Mouse (Mus musculus): ENCODE results near the gene Rsph1. TPM values are rescaled to one million over a fixed set of nuclear protein-coding genes. Genes with fewer than 3 reads are reported as not detected.

Gene Rsph1
- polyA plus RNA-seq, 1 experiment from 2014 or later = 0.88 TPM

DNA sequence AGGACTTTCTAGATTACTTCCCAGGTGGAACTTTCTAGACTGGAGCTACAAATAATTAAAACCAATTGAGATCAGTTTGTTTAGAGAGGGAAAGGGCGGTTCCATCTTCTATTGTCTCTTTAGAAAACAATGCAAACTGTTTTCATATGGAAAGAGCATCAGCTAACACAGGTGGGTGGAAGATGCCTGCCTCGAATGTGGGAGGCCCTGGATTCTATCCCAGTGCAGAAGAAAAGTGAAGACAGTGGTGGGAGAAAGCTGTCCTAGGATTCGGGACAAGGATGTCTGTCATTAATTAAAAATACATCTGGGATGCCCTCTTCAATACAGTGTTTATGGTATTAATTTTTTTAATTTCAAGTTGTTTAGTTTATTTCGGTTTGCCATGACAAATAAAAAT, 10.0 kb downstream of the Rsph1 start:
- Histone ChIP-seq H3K9me3 (ENCODE audit: control insufficient read depth, low read length) (no peaks in the 10 kb centered on the region), H3K4me2 (no peak overlapping the region), H3K36me3 (ENCODE audit: control insufficient read depth, insufficient read depth, low read length) (no peaks in the 10 kb centered on the region), H3K27me3 (replicated peaks; ENCODE audit: control insufficient read depth, insufficient read depth, low read length) (no peaks in the 10 kb centered on the region), H3K9ac (ENCODE audit: low read depth, low read length) (no peak overlapping the region), H3K4me1 (replicated peaks; ENCODE audit: control insufficient read depth, insufficient read depth, low read length) (0 out of 2 replicates have a peak, but pooled peaks cover 2% of the 10 kb centered on the region), H3K27ac (ENCODE audit: low read depth, low read length) (no peak overlapping the region), H3K4me3 (ENCODE audit: low read depth, low read length) (no peak overlapping the region)
- WGBS = 71% methylated on average over 4 of the region's 4 CpGs
- ATAC-seq (replicated peaks; ENCODE audit: low FRiP score) = no peak
- no peak for DNase-seq (ENCODE audit: low spot score)

DNA sequence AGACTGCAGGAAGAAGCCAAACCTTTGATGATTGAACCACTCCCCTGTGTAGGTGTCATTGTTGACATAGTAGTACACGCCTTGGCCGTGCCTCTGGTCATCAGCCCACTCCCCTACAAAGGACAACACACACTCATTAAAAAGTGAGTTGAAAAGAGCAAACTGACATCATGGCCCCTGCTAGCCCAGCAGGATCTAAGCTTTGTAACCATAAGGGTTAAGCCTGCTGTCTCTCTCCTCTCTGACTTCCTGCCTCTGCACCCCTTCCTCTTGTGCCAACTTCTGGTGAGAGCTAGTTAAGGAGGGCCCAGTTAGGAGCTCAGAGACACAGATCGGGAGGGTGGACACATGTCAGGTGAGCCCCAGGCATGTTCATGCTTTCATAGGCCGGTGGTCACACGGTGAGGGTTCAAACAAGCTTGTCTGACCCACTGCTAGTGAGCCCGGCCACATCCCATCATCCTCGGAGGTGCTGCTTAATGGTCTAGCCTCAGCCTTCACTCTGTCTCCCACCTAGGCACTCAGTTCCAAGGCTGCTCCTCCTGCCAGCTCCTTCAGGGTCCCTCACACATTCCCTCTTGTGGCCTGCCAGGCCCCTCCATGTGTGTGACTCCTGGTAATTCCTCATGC, 10.7 kb downstream of the Rsph1 start:
- no peak for DNase-seq (ENCODE audit: low spot score)
- Histone ChIP-seq H3K4me1 (replicated peaks; ENCODE audit: control insufficient read depth, insufficient read depth, low read length) (0 out of 2 replicates have a peak, but pooled peaks cover 2% of the 10 kb centered on the region), H3K27me3 (replicated peaks; ENCODE audit: control insufficient read depth, insufficient read depth, low read length) (no peaks in the 10 kb centered on the region), H3K36me3 (ENCODE audit: control insufficient read depth, insufficient read depth, low read length) (no peaks in the 10 kb centered on the region), H3K9ac (ENCODE audit: low read depth, low read length) (no peak overlapping the region), H3K27ac (ENCODE audit: low read depth, low read length) (no peak overlapping the region), H3K9me3 (ENCODE audit: control insufficient read depth, low read length) (no peaks in the 10 kb centered on the region), H3K4me2 (no peak overlapping the region), H3K4me3 (ENCODE audit: low read depth, low read length) (no peak overlapping the region)
- ATAC-seq (replicated peaks; ENCODE audit: low FRiP score) = no peak
- WGBS = 75% methylated on average over 7 of the region's 7 CpGs

DNA sequence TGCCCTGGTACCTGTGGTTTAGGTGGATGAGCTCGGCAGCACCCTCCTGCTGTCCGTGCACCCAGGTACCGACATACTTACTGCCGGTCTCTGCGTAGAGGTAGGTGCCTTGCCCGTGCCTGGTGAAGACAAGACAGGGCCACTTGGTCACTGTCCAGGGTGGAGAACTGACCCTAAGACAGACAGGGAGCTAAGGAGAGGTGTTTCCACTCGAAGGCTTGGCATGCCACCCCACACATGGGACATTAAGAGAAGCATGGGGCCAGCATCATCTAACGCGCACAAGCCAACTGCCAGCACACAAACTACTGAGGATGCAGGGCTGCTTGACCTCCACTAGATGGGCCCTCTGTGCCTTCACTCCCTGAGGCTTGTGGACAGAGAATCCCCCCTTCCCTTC, 11.4 kb downstream of the Rsph1 start:
- H3K27ac ChIP-seq (ENCODE audit: low read depth, low read length) = no peak overlapping the region
- H3K27me3 ChIP-seq (replicated peaks; ENCODE audit: control insufficient read depth, insufficient read depth, low read length) = no peaks in the 10 kb centered on the region
- DNase-seq (ENCODE audit: low spot score) (no peak), ATAC-seq (replicated peaks; ENCODE audit: low FRiP score) (no peak)
- H3K4me1 ChIP-seq (replicated peaks; ENCODE audit: control insufficient read depth, insufficient read depth, low read length) = 0 out of 2 replicates have a peak, but pooled peaks cover 2% of the 10 kb centered on the region
- whole genome bisulfite sequencing = 86% methylated on average over 9 of the region's 9 CpGs
- no peak overlapping the region for H3K4me2 ChIP-seq
- no peaks in the 10 kb centered on the region for H3K36me3 ChIP-seq (ENCODE audit: control insufficient read depth, insufficient read depth, low read length)
- H3K4me3 ChIP-seq (ENCODE audit: low read depth, low read length) = no peak overlapping the region
- H3K9ac ChIP-seq (ENCODE audit: low read depth, low read length) = no peak overlapping the region
- H3K9me3 ChIP-seq (ENCODE audit: control insufficient read depth, low read length) = no peaks in the 10 kb centered on the region

DNA sequence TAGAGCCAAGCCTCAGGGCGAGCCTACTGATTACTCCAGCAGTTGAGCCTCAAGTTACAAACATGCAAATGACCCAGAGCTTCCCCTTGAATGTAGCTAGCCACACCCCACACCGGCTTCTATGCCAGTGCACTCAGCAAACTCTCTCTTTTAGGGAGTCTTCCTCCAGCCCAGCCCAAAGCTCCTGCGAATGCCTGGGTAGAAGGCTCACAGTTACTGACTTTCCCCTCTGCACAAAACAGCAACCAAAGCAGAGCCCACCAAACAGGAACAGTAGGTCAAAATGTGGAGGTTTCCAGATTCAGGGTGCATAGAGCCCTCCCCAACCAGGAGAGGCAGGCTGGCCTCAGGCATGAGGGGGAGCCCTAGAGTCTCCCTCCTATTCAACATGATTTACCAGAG, 12.0 kb downstream of the Rsph1 start:
- WGBS = 30% methylated on average over 3 of the region's 3 CpGs
- H3K4me2 ChIP-seq = no peak overlapping the region
- no peaks in the 10 kb centered on the region for H3K36me3 ChIP-seq (ENCODE audit: control insufficient read depth, insufficient read depth, low read length)
- no peaks in the 10 kb centered on the region for H3K9me3 ChIP-seq (ENCODE audit: control insufficient read depth, low read length)
- H3K4me3 ChIP-seq (ENCODE audit: low read depth, low read length) = no peak overlapping the region
- no peak overlapping the region for H3K27ac ChIP-seq (ENCODE audit: low read depth, low read length)
- 0 out of 2 replicates have a peak, but pooled peaks cover 2% of the 10 kb centered on the region for H3K4me1 ChIP-seq (replicated peaks; ENCODE audit: control insufficient read depth, insufficient read depth, low read length)
- no peak for DNase-seq (ENCODE audit: low spot score)
- no peak for ATAC-seq (replicated peaks; ENCODE audit: low FRiP score)
- no peak overlapping the region for H3K9ac ChIP-seq (ENCODE audit: low read depth, low read length)
- no peaks in the 10 kb centered on the region for H3K27me3 ChIP-seq (replicated peaks; ENCODE audit: control insufficient read depth, insufficient read depth, low read length)

DNA sequence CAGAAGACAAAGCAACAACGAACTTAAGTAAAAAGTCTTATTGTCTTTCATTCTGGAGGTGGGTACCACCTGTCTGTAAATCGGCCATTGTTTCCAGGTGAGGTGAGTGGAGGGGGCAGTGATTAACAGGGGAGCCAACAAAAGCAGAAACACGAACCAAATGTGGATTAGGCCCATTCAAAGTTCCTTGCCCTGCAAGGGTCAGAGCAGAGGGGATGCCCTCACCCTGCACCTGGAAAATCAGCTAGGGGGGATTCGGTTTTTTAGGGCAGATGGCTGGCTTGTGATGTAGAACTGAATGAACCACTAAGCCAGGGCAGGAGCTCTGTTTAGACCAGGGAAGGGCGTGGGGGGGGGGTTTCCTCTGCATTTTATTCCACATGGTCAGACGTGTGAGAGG, 12.8 kb downstream of the Rsph1 start:
- no peak overlapping the region for H3K9ac ChIP-seq (ENCODE audit: low read depth, low read length)
- no peak overlapping the region for H3K27ac ChIP-seq (ENCODE audit: low read depth, low read length)
- 66% methylated on average over 6 of the region's 6 CpGs for whole genome bisulfite sequencing
- H3K9me3 ChIP-seq (ENCODE audit: control insufficient read depth, low read length) = no peaks in the 10 kb centered on the region
- H3K4me2 ChIP-seq = no peak overlapping the region
- H3K36me3 ChIP-seq (ENCODE audit: control insufficient read depth, insufficient read depth, low read length) = no peaks in the 10 kb centered on the region
- no peaks in the 10 kb centered on the region for H3K27me3 ChIP-seq (replicated peaks; ENCODE audit: control insufficient read depth, insufficient read depth, low read length)
- no peak overlapping the region for H3K4me3 ChIP-seq (ENCODE audit: low read depth, low read length)
- no peak for DNase-seq (ENCODE audit: low spot score)
- no peak for ATAC-seq (replicated peaks; ENCODE audit: low FRiP score)
- 0 out of 2 replicates have a peak, but pooled peaks cover 2% of the 10 kb centered on the region for H3K4me1 ChIP-seq (replicated peaks; ENCODE audit: control insufficient read depth, insufficient read depth, low read length)

DNA sequence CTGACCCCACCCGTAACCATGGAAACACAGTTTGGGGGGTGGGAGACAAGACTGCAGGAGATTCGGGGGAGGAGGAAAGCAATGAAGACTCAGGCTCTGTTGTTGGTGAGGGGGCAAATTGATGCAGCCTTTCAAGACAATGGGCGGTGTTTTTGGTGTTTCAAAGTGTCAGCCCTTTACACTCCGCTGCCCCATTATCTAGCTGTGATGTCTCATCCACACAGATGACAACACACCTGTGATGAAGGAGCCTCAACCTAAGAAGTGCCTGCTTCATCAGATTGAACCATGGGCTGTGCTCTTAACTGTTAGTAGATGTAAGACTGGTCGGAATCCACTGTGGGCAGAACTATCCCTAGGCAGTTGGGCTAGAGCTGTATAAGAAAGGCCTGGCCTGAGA, 13.4 kb downstream of the Rsph1 start:
- 89% methylated on average over 5 of the region's 5 CpGs for WGBS
- no peak overlapping the region for H3K4me2 ChIP-seq
- no peaks in the 10 kb centered on the region for H3K9me3 ChIP-seq (ENCODE audit: control insufficient read depth, low read length)
- no peaks in the 10 kb centered on the region for H3K27me3 ChIP-seq (replicated peaks; ENCODE audit: control insufficient read depth, insufficient read depth, low read length)
- H3K4me1 ChIP-seq (replicated peaks; ENCODE audit: control insufficient read depth, insufficient read depth, low read length) = 0 out of 2 replicates have a peak, but pooled peaks cover 2% of the 10 kb centered on the region
- no peak overlapping the region for H3K9ac ChIP-seq (ENCODE audit: low read depth, low read length)
- H3K36me3 ChIP-seq (ENCODE audit: control insufficient read depth, insufficient read depth, low read length) = no peaks in the 10 kb centered on the region
- DNase-seq (ENCODE audit: low spot score) (no peak), ATAC-seq (replicated peaks; ENCODE audit: low FRiP score) (no peak)
- no peak overlapping the region for H3K4me3 ChIP-seq (ENCODE audit: low read depth, low read length)
- no peak overlapping the region for H3K27ac ChIP-seq (ENCODE audit: low read depth, low read length)

DNA sequence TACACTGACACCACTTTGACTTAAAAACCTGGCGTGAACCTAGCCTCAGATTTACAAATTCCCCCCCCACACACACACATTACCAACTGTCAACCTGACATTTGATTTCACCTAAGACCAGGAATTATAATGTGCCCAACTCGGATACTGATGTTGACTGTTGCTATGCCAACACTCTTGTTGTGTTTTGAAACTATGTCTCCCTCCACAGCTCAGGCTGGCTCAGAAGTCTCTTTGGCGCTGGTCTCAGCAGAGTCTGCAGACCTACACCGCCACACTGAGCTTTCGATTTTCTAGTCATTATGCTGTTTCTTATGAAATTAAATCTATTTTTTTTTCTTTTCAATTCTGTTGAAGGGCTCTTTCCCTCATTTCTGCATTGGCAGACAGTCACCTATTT, 14.5 kb downstream of the Rsph1 start:
- ATAC-seq (replicated peaks; ENCODE audit: low FRiP score) (no peak), DNase-seq (ENCODE audit: low spot score) (no peak)
- Histone ChIP-seq H3K4me3 (ENCODE audit: low read depth, low read length) (no peak overlapping the region), H3K36me3 (ENCODE audit: control insufficient read depth, insufficient read depth, low read length) (no peaks in the 10 kb centered on the region), H3K9me3 (ENCODE audit: control insufficient read depth, low read length) (no peaks in the 10 kb centered on the region), H3K9ac (ENCODE audit: low read depth, low read length) (no peak overlapping the region), H3K27ac (ENCODE audit: low read depth, low read length) (no peak overlapping the region), H3K27me3 (replicated peaks; ENCODE audit: control insufficient read depth, insufficient read depth, low read length) (no peaks in the 10 kb centered on the region), H3K4me2 (no peak overlapping the region), H3K4me1 (replicated peaks; ENCODE audit: control insufficient read depth, insufficient read depth, low read length) (0 out of 2 replicates have a peak, but pooled peaks cover 2% of the 10 kb centered on the region)
- WGBS = 71% methylated on average over 5 of the region's 5 CpGs

DNA sequence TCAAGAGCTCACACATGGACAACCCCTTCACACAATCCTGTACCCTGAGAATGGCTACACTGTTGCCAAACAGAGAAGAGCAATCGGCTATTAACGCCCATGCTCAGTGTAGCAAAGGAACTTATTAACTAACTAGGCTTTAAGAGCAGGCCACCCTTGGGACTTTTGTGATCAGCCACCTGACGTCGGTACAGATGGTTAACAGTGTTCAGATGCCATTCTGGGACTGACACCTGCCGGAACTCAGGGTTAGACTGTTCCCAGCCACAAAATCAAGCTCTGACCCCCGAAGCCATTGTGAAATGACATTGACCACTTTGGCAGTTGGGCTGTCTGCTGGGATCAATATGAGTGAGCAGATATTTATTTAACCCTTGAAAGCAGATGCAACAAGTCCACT, 15.8 kb downstream of the Rsph1 start:
- ATAC-seq (replicated peaks; ENCODE audit: low FRiP score) (no peak), DNase-seq (ENCODE audit: low spot score) (no peak)
- H3K4me3 ChIP-seq (ENCODE audit: low read depth, low read length) = no peak overlapping the region
- no peaks in the 10 kb centered on the region for H3K27me3 ChIP-seq (replicated peaks; ENCODE audit: control insufficient read depth, insufficient read depth, low read length)
- 77% methylated on average over 6 of the region's 6 CpGs for WGBS
- H3K9ac ChIP-seq (ENCODE audit: low read depth, low read length) = no peak overlapping the region
- H3K36me3 ChIP-seq (ENCODE audit: control insufficient read depth, insufficient read depth, low read length) = no peaks in the 10 kb centered on the region
- no peak overlapping the region; the same call in 1 of the 2 replicates for H3K27ac ChIP-seq (ENCODE audit: low read depth, low read length)
- no peak overlapping the region for H3K4me2 ChIP-seq
- no peaks in the 10 kb centered on the region for H3K9me3 ChIP-seq (ENCODE audit: control insufficient read depth, low read length)
- 0 out of 2 replicates have a peak, but pooled peaks cover 2% of the 10 kb centered on the region for H3K4me1 ChIP-seq (replicated peaks; ENCODE audit: control insufficient read depth, insufficient read depth, low read length)

DNA sequence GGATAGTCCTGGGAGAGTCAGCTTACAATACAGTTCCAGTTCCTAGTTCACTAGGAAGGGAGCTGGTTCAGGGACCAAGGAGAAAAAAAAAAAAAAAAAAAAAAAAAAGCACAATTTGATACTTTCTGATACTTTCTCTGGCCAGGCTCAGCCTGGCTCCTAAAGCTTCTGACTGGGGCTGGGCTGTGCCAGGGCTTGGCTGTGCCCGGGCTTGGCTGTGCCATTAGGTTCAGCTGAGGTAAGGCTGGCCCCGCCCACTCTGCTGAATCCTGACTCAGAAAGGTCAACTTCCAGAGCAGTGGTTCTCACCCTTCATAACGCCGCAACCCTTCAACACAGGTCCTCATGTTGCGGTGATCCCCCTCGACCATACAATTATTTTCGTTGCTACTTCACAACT, 16.8 kb downstream of the Rsph1 start:
- no peak overlapping the region for H3K27ac ChIP-seq (ENCODE audit: low read depth, low read length)
- no peaks in the 10 kb centered on the region for H3K27me3 ChIP-seq (replicated peaks; ENCODE audit: control insufficient read depth, insufficient read depth, low read length)
- WGBS = 73% methylated on average over 7 of the region's 7 CpGs
- H3K9ac ChIP-seq (ENCODE audit: low read depth, low read length) = no peak overlapping the region
- ATAC-seq (replicated peaks; ENCODE audit: low FRiP score) (no peak), DNase-seq (ENCODE audit: low spot score) (no peak)
- H3K36me3 ChIP-seq (ENCODE audit: control insufficient read depth, insufficient read depth, low read length) = no peaks in the 10 kb centered on the region
- 0 out of 2 replicates have a peak, but pooled peaks cover 2% of the 10 kb centered on the region for H3K4me1 ChIP-seq (replicated peaks; ENCODE audit: control insufficient read depth, insufficient read depth, low read length)
- H3K9me3 ChIP-seq (ENCODE audit: control insufficient read depth, low read length) = no peaks in the 10 kb centered on the region
- no peak overlapping the region for H3K4me2 ChIP-seq
- no peak overlapping the region for H3K4me3 ChIP-seq (ENCODE audit: low read depth, low read length)
